Mouse (Mus musculus) layer of hippocampus, adult 9-11 months (tissue): Measurements from ENCODE around the gene Cldn34a.
"Not testable (repeated sequence)": the region's sequence is repeated elsewhere in the genome, so short reads cannot be mapped to it uniquely, and the experiment has no call there.

Source experiments
- DNase-seq: peaks from one replicate; pipeline ENCODE4 v3.0.0; 2022

Gene Cldn34a

GRCm38 (mm10) chrX:152563034-152563433, at the start of gene Cldn34a:
Cldn34a (plus strand) TSS chrX:152563334.
- no peak for DNase-seq

- DNase-seq, result not testable (repeated sequence)
These were observed 44.5 kb upstream of the Cldn34a start for GRCm38 (mm10) chrX:152518611-152519010.

- DNase-seq, result no peak
These were observed 17.4 kb upstream of the Cldn34a start for GRCm38 (mm10) chrX:152545736-152546135.

- DNase-seq, result no peak
These were observed 15.0 kb upstream of the Cldn34a start for GRCm38 (mm10) chrX:152548180-152548579.

GRCm38 (mm10) chrX:152557446-152557845, 5.7 kb upstream of the Cldn34a start:
- DNase-seq, result no peak
